Mouse (Mus musculus) liver, adult 2 months (tissue): Measurements from ENCODE around the gene Zbtb32. TPM values are rescaled to one million over a fixed set of nuclear protein-coding genes. Genes with fewer than 3 reads are reported as not detected.

Experiments
- DNase-seq: peaks from one replicate; pipeline ENCODE4 v3.0.0-alpha.2; 2011; ENCODE audit warnings: low read depth, low spot score; ENCODE audit errors: extremely low read depth
- H3K27ac ChIP-seq: fragments of 200-500 bp; replicated peaks from 2 replicates; pipeline ENCODE4 v1.5.1; 2012; ENCODE audit warnings: low read depth, mild to moderate bottlenecking, control low read depth, inconsistent platforms, low read length; ENCODE audit not compliant: insufficient read depth
- H3K27me3 ChIP-seq: fragments of 200-500 bp; 2 replicates; pipeline ENCODE4 v1.6.1; 2012; ENCODE audit warnings: mild to moderate bottlenecking, moderate library complexity, low read length, inconsistent platforms; ENCODE audit not compliant: control insufficient read depth, insufficient read depth
- H3K36me3 ChIP-seq: fragments of 200-500 bp; 2 replicates; pipeline ENCODE4 v1.6.1; 2012; ENCODE audit warnings: low read length, inconsistent platforms; ENCODE audit not compliant: control insufficient read depth, insufficient read depth
- H3K4me1 ChIP-seq: fragments of 200-500 bp; 2 replicates; pipeline ENCODE4 v1.6.1; 2011; ENCODE audit warnings: low read length; ENCODE audit not compliant: control insufficient read depth, insufficient read depth
- H3K4me3 ChIP-seq: fragments of 200-500 bp; 2 replicates; pipeline ENCODE4 v1.5.1; 2011; ENCODE audit warnings: low read depth, mild to moderate bottlenecking, control low read depth, low read length, moderate library complexity; ENCODE audit not compliant: insufficient read depth
- H3K79me2 ChIP-seq: fragments of 200-500 bp; 2 replicates; pipeline ENCODE4 v1.6.1; 2012; ENCODE audit warnings: inconsistent platforms, mild to moderate bottlenecking, low read length, moderate library complexity; ENCODE audit not compliant: control insufficient read depth, insufficient read depth
- H3K9ac ChIP-seq: fragments of 200-500 bp; 2 replicates; pipeline ENCODE4 v1.6.1; 2012; ENCODE audit warnings: low read depth, mild to moderate bottlenecking, control low read depth, inconsistent platforms, low read length
- CTCF ChIP-seq: fragments of 200-500 bp; IDR thresholded peaks from 2 replicates; pipeline ENCODE4 v1.5.1; 2011; ENCODE audit warnings: low read depth, low read length, control low read depth
- POLR2A ChIP-seq: fragments of 200-500 bp; IDR thresholded peaks from 2 replicates; pipeline ENCODE4 v1.6.1; 2011; ENCODE audit warnings: low read length, control low read depth; ENCODE audit not compliant: insufficient read depth; ENCODE audit errors: extremely low read depth
- WGBS: fragments of 180-500 bp; shearing (Covaris S2); methylation state at CpG from one replicate; pipeline ENCODE4 v1.1.7; 2018; 5-methylcytosine and 5-hydroxymethylcytosine counted together
- polyA plus RNA-seq: library from polyadenylated mRNA; depleted of rRNA; stranded (reverse); fragments of >200 nt; gene quantifications from 2 replicates; pipeline ENCODE4 v1.2.3, GENCODE M21; 2012
- total RNA-seq: library from RNA; depleted of rRNA; stranded (reverse); fragments of >200 nt; gene quantifications from 2 replicates; pipeline ENCODE4 v1.2.3, GENCODE M21; 2014

Gene Zbtb32
- total and polyA plus RNA-seq, 2 experiments, result 0.18 to 0.61 TPM

GRCm38 (mm10) chr7:30591605-30591951 is 7.1 kb downstream of the Zbtb32 start:
- TF ChIP-seq CTCF (no peak), POLR2A (no peak)
- Histone ChIP-seq H3K36me3 (no peaks in the 10 kb centered on the region), H3K27me3 (no peaks in the 10 kb centered on the region), H3K9ac (no peak overlapping the region), H3K27ac (no peak overlapping the region), H3K4me3 (no peak overlapping the region), H3K4me1 (peaks cover 7% of the 10 kb centered on the region; the same call in 1 of the 2 replicates), H3K79me2 (peaks cover 15% of the 10 kb centered on the region)
- DNase-seq, result no peak
- 88% methylated on average over 4 of the region's 4 CpGs for WGBS

- TF ChIP-seq CTCF (no peak), POLR2A (no peak)
- peaks cover 7% of the 10 kb centered on the region; the same call in 1 of the 2 replicates for H3K4me1 ChIP-seq
- DNase-seq, result no peak
- H3K79me2 ChIP-seq, result peaks cover 16% of the 10 kb centered on the region
- peak overlapping the region; percentile 91 for H3K27ac ChIP-seq
- no peak overlapping the region for H3K4me3 ChIP-seq
- 80% methylated on average over 9 of the region's 9 CpGs for WGBS
- H3K27me3 ChIP-seq, result no peaks in the 10 kb centered on the region
- peak overlapping the region; percentile 75 for H3K9ac ChIP-seq
- no peaks in the 10 kb centered on the region for H3K36me3 ChIP-seq
Observed at GRCm38 (mm10) chr7:30590927-30591604, 7.6 kb downstream of the Zbtb32 start.

- TF ChIP-seq POLR2A (no peak), CTCF (peak; percentile 87)
- peaks cover 16% of the 10 kb centered on the region for H3K79me2 ChIP-seq
- H3K9ac ChIP-seq, result peak overlapping the region; percentile 75
- no peaks in the 10 kb centered on the region for H3K36me3 ChIP-seq
- peak; percentile 83 for DNase-seq
- H3K4me3 ChIP-seq, result peak overlapping the region; percentile 68
- peaks cover 7% of the 10 kb centered on the region; the same call in 1 of the 2 replicates for H3K4me1 ChIP-seq
- H3K27ac ChIP-seq, result peak overlapping the region; percentile 91
- 8% methylated on average over 40 of the region's 40 CpGs for WGBS
- no peaks in the 10 kb centered on the region for H3K27me3 ChIP-seq
Observed at GRCm38 (mm10) chr7:30589435-30590301, 9.0 kb downstream of the Zbtb32 start.

DNA sequence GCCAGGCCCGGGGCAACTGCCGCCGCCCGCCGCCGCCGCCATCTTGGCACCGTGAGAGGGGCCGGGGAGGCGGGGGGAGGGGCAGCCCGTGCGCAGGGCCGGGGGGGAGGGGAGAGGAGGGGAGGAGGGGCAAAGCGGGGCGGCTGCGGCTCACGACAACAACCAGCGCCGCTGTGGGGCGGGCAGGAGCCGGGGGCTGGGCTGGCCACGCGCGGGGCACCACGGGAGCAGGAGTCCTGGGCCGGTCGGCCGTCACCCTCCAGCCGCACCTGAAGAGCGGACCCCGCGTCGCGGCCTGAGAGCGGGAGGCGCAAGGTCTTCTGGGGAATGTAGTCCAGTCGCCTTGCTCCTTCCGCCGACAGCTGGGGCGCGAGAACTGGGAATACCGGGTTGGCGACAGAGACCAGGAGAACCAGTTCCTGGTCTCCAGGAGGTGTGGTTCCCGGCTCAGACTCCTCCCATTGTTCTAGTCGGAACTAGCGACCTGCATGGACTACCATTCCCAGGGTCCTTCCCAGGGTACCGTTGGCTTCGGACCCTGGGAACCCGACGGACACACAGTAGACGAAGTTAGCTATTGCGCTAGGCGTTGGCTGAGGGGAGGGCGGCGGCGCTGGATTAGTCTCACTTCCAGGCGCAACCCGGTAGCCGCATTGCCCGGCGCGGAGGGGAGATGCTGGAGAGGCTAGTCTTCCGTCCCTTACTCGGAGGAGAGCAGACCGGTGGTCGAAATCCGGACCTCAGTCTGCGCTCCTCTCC is 9.9 kb downstream of the Zbtb32 start, which contains the start of gene Kmt2b:
Gene Kmt2b, minus strand, starts transcription at position 51 of the 759 bp plus-strand sequence.
- H3K36me3 ChIP-seq, result no peaks in the 10 kb centered on the region
- TF ChIP-seq CTCF (no peak), POLR2A (peak; percentile 79)
- H3K9ac ChIP-seq, result peak within 1 kb of the TSS; percentile 99
- peak within 1 kb of the TSS; percentile 91 for H3K27ac ChIP-seq
- H3K4me3 ChIP-seq, result peak within 1 kb of the TSS; percentile 93
- H3K79me2 ChIP-seq, result peaks cover 21% of the 10 kb centered on the region
- DNase-seq, result peak; percentile 98
- no peaks in the 10 kb centered on the region for H3K27me3 ChIP-seq
- 1% methylated on average over 58 of the region's 68 CpGs for WGBS
- peaks cover 7% of the 10 kb centered on the region; the same call in 1 of the 2 replicates for H3K4me1 ChIP-seq

DNA sequence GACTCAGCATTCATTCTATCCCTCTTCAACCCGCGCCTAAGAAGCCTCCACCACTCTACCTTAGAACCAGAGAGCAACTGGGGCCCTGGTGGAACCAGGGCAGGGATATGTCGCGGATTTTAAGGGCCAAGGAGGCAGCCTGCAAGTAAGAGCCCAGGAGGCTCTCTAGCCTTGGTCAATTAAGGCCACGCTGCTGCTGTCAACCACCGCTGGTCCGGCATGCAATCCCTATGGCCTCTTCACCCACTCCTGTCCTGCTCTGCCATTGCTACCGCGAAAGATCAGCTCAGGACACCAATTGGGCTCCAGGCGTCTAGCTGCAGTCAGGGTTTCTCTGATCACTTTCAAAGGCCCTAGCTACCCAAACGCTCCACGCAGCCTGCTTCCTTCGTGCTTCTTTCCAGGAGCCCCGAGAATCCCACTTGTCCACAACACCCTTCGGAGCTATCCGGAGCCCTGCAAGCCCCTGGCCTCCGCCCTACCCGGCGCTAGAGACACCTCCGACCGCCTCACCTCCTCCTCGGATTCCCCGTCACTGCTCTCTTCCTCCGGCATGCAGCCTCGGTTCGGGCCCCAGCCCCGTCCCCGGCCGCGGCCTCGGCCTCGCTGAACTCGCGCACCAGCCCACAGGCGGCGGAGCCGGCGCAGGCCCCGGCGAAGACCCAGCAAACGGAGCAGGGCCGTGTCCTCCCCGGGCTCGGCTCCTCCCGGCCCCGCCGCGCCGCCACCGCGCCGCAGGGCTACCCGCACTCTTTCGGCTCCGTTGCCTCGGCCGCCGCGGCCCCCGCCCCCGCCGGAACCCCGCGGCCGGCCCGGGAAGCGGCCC is 10.7 kb downstream of the Zbtb32 start:
- Histone ChIP-seq H3K9ac (peak overlapping the region; percentile 99), H3K4me1 (peaks cover 7% of the 10 kb centered on the region; the same call in 1 of the 2 replicates), H3K4me3 (peak overlapping the region; percentile 93), H3K27ac (peak overlapping the region; percentile 90), H3K36me3 (no peaks in the 10 kb centered on the region; the same call in 1 of the 2 replicates), H3K79me2 (peaks cover 23% of the 10 kb centered on the region), H3K27me3 (no peaks in the 10 kb centered on the region)
- no peak for TF ChIP-seq POLR2A
- TF ChIP-seq CTCF, result no peak
- DNase-seq, result peak; percentile 38
- 0% methylated on average over 63 of the region's 67 CpGs for WGBS
